Mouse (Mus musculus) hindbrain, embryonic 10.5 days (tissue): ENCODE results near the gene Pqlc3. TPM values are rescaled to one million over a fixed set of nuclear protein-coding genes. Genes with fewer than 3 reads are reported as not detected.
A peak's percentile ranks its signal among the peaks of the same experiment; 100 is the strongest.

Experiments
- DNase-seq: peaks from one replicate; pipeline ENCODE4 v3.0.0-alpha.2; 2017; ENCODE audit warnings: low spot score
- H3K27ac ChIP-seq: fragments of 300-500 bp; sonication (generic); 2 replicates; pipeline ENCODE4 v1.5.1; 2016; ENCODE audit warnings: mild to moderate bottlenecking, moderate library complexity
- H3K27me3 ChIP-seq: fragments of 300-500 bp; sonication (generic); 2 replicates; pipeline ENCODE4 v1.6.1; 2016; ENCODE audit warnings: mild to moderate bottlenecking; ENCODE audit not compliant: poor library complexity, insufficient read depth, severe bottlenecking
- H3K36me3 ChIP-seq: fragments of 300-500 bp; sonication (generic); 2 replicates; pipeline ENCODE4 v1.6.1; 2016; ENCODE audit warnings: mild to moderate bottlenecking, moderate library complexity
- H3K4me1 ChIP-seq: fragments of 300-500 bp; sonication (generic); replicated peaks from 2 replicates; pipeline ENCODE4 v1.6.1; 2016; ENCODE audit warnings: mild to moderate bottlenecking
- H3K4me3 ChIP-seq: fragments of 300-500 bp; sonication (generic); 2 replicates; pipeline ENCODE4 v1.5.1; 2016; ENCODE audit warnings: mild to moderate bottlenecking, moderate library complexity
- H3K9me3 ChIP-seq: fragments of 300-500 bp; sonication (generic); 2 replicates; pipeline ENCODE4 v1.6.1; 2016; ENCODE audit warnings: mild to moderate bottlenecking, moderate library complexity
- WGBS: fragments of 180-500 bp; shearing (Covaris S2); methylation state at CpG from one replicate; pipeline ENCODE4 v1.1.7; 2016; 5-methylcytosine and 5-hydroxymethylcytosine counted together
- polyA plus RNA-seq: library from polyadenylated mRNA; unstranded; fragments of >200 nt; fragmentation: Nextera tagmentation; extraction: Ambion mirVana; gene quantifications from 2 replicates; pipeline ENCODE4 v1.2.1, GENCODE M21; 2016

Pqlc3 gene
- polyA plus RNA-seq = 3.6 and 4.2 TPM in 2 replicates

DNA sequence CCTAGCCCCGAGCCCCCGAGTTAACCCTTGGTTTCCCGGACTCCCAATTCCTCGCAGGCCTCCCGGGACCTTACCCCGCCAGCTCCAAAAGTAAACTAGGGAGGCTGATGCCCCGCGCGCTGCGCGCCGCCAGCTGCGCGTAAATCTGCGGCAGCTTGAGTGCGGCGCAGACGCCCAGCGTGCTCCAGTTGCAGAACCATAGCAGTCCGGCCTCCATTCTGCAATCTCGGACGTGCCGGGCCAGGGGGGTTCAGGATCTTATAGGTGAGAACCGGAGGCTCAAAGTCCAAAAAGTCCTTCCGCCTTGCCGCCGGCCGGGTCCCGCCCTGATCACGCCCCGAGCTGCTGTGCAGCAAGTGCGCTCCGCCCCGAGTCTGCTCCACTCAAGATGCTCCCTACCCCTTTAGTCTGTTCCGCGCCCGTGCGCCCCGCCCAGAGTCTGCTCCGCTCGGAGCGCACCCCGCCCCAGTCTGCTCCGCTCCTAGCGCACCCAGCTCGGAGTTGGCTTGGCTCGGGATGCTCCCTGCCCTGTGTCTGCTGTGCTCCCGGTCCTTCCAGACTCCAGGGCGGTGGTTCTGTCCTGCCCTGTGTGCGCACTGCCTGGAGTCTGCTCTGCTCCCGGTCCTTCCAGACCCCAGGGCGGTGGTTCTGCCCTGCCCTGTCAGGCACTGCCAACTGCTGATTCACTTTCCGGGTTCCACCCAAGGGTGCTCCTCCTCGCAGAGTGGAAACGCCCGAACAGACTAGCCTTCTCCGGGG lies at the start of gene Pqlc3:
TSS of gene Pqlc3 (minus strand) at position 670 of the 759 bp plus-strand sequence.
- DNase-seq = peak; percentile 78
- peak within 1 kb of the TSS; percentile 60 for H3K4me3 ChIP-seq
- WGBS = under 1% methylated on average over 57 of the region's 57 CpGs
- no peaks in the 10 kb centered on the region for H3K9me3 ChIP-seq
- peak within 1 kb of the TSS; percentile 54 for H3K27ac ChIP-seq
- H3K4me1 ChIP-seq = peaks cover 22% of the 10 kb centered on the region
- H3K36me3 ChIP-seq = peaks cover 7% of the 10 kb centered on the region
- H3K27me3 ChIP-seq = peaks cover 53% of the 10 kb centered on the region

DNA sequence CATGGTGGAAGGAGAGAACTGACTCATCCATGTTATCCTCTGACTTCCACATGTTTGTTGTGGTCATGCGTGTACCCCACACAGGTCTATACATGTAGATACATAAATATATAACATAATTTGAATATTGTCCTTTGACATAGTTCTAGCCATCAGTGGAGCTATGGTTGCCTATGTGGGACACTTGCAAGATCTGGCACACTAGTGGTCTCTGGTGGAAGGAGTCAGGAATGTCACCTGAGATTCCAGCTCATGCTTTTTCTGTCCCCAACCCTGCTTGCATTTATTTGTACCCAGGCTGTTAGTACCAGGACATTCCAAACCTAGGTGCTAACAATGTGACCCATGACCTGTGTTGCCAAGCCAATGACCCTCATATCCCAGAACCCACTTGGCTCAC lies 49.6 kb upstream of the Pqlc3 start:
- no peaks in the 10 kb centered on the region for H3K9me3 ChIP-seq
- no peak overlapping the region for H3K27ac ChIP-seq
- H3K4me1 ChIP-seq = peaks cover 17% of the 10 kb centered on the region
- no peak for DNase-seq
- H3K36me3 ChIP-seq = no peaks in the 10 kb centered on the region
- peaks cover 5% of the 10 kb centered on the region for H3K27me3 ChIP-seq
- H3K4me3 ChIP-seq = no peak overlapping the region
- WGBS = 93% methylated on average over 1 of the region's 1 CpGs

DNA sequence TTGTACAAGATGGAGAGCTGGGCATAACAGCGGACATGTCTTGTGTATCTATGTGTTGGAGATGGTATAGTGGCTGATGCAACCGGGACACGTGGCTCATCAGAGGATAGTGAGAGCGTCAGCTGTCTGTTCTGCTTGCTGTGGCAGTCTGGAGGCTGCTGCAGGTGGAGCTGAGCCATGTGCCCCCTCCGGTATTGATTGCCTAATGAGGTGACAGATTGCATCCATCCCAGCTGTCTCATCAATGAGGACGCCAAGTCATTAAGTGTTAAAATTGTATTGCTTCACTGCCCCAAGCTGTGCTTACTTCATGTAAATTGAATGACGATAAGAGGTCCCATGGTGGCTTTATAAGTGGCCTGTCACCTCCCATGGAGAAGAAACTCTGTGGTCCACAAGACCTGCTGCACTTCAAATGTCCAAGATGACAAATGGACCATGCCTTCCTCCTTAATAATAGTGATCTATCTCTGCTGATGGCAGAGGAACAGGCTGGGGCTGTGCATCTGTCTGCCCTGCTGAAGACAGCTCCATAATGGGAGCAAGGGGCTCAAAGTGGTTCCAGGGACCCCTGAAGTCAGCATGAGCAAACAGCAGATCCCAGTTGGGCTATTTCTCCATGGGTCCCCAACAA lies 48.9 kb upstream of the Pqlc3 start:
- Histone ChIP-seq H3K27me3 (peaks cover 5% of the 10 kb centered on the region), H3K4me3 (no peak overlapping the region), H3K36me3 (no peaks in the 10 kb centered on the region), H3K27ac (no peak overlapping the region), H3K9me3 (no peaks in the 10 kb centered on the region), H3K4me1 (peaks cover 17% of the 10 kb centered on the region)
- peak; percentile 27 for DNase-seq
- 75% methylated on average over 7 of the region's 7 CpGs for WGBS

DNA sequence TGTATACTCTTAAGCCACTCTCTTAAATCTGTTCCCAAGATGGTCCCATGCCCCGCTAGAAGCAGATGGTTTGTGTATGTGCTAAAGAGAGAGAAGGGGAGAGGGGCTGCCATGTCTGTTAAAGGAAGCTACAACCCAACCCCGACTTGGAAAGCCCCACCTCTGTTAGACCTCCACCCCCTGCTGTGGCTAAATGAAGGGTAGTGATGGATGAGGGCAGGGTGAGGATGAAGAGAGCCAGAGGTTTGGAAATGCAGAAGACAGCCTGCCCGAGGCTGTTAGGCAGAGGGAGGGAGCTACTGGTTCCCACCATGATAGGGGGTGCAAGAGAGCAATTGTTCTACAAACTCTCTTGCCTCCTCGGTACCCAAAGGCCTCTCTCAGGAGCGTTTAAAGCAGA lies 43.1 kb upstream of the Pqlc3 start:
- Histone ChIP-seq H3K9me3 (no peaks in the 10 kb centered on the region), H3K4me3 (no peak overlapping the region), H3K27me3 (no peaks in the 10 kb centered on the region), H3K36me3 (no peaks in the 10 kb centered on the region), H3K27ac (no peak overlapping the region), H3K4me1 (no peaks in the 10 kb centered on the region)
- WGBS = 60% methylated on average over 5 of the region's 5 CpGs
- no peak for DNase-seq

DNA sequence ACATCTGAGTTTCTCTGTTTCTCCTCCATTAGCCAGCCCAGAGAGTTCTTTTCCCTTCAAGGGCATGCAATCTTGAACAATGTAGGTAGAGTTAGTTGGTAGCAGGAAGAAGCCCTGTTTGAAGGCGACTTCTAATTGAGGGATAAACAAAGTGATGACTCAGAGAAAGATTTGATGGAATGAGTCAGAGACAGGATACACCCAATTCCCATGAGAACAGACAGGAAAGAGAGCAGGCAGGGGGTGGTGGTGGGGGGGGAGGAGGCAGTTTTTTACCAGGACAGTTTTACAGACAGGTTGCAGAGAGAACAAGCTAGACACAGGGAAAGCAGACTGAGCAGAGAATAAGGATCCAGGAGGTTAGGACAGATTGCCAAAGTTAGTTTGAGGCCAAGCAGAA lies 40.4 kb upstream of the Pqlc3 start:
- no peaks in the 10 kb centered on the region for H3K27me3 ChIP-seq
- peaks cover 9% of the 10 kb centered on the region for H3K4me1 ChIP-seq
- no peak overlapping the region for H3K27ac ChIP-seq
- no peak overlapping the region for H3K4me3 ChIP-seq
- no peak for DNase-seq
- no peaks in the 10 kb centered on the region for H3K9me3 ChIP-seq
- no peaks in the 10 kb centered on the region for H3K36me3 ChIP-seq
- WGBS = 54% methylated on average over 1 of the region's 1 CpGs

DNA sequence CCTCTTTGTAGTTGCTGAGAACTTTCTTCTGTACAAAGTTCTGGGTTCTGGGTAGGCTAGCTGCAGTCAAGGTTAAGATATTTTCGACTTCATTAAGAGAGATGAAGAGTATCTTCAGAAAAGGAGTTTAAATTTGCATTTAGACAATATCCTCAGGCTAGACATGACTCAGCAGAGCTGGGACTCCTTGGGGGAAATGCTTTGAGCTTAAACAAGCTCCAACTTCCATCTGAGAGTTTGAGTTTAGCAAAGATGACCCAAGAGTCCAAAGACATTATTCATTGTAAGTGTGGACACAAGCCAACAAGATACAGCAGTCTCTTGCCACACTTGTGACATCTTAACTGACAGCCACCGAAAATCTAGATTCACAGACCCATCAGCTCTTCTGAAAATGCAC lies 39.2 kb upstream of the Pqlc3 start:
- no peaks in the 10 kb centered on the region for H3K9me3 ChIP-seq
- DNase-seq = no peak
- H3K4me1 ChIP-seq = peaks cover 9% of the 10 kb centered on the region
- no peaks in the 10 kb centered on the region; the same call in 1 of the 2 replicates for H3K27me3 ChIP-seq
- H3K36me3 ChIP-seq = no peaks in the 10 kb centered on the region
- no peak overlapping the region for H3K27ac ChIP-seq
- H3K4me3 ChIP-seq = no peak overlapping the region
- 83% methylated on average over 2 of the region's 2 CpGs for WGBS

DNA sequence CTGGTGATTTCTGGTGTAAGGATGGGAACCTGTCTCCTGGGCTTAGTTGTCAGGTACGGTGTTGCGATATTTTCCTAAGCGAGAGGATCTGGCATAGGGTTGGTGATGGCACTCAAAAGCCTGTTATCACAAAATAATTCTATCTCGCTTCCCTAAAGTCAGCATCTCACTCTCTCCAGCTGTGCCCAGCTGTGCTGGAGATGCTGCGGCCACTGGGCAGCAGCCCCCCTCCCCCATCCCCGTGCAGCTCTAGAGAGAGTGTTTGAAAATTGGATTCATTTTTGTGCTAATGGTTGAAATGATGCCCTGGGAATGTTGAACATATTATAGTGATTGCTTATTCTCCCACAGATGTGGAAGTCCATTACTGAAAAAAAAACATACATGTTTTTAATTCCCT lies 38.0 kb upstream of the Pqlc3 start:
- Histone ChIP-seq H3K9me3 (no peaks in the 10 kb centered on the region), H3K36me3 (no peaks in the 10 kb centered on the region), H3K27ac (no peak overlapping the region), H3K4me1 (peaks cover 9% of the 10 kb centered on the region), H3K4me3 (no peak overlapping the region), H3K27me3 (no peaks in the 10 kb centered on the region; the same call in 1 of the 2 replicates)
- 83% methylated on average over 6 of the region's 6 CpGs for WGBS
- DNase-seq = no peak

DNA sequence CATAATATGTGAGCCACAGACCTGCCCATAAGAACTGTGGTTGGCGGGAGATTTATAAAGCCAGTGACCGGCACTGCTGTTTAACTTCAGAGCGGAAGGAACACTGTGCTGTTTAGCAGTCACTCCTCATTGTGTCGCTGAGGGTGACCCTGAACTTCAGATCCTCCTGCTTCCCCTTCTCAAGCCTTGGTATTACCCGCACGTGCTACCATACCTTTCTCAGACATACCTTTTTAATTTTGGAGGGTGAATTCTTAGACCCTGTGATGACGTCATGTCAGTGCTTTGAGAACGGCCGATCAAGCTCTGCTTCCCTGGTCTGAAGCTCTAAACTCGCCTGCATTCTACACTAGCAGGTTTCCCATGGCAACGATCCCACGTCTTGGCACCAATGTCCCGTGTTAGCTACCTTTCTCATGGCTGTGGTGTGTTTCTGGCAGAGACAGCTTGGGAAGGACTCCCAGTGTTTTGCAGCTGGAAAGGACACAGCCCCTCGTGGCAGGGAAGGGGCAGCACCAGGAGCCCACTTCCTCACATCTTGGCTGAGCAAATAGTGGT lies 36.9 kb upstream of the Pqlc3 start:
- Histone ChIP-seq H3K9me3 (no peaks in the 10 kb centered on the region), H3K36me3 (no peaks in the 10 kb centered on the region), H3K4me1 (peaks cover 9% of the 10 kb centered on the region), H3K4me3 (no peak overlapping the region), H3K27me3 (no peaks in the 10 kb centered on the region; the same call in 1 of the 2 replicates), H3K27ac (no peak overlapping the region)
- WGBS = 69% methylated on average over 14 of the region's 14 CpGs
- DNase-seq = no peak

DNA sequence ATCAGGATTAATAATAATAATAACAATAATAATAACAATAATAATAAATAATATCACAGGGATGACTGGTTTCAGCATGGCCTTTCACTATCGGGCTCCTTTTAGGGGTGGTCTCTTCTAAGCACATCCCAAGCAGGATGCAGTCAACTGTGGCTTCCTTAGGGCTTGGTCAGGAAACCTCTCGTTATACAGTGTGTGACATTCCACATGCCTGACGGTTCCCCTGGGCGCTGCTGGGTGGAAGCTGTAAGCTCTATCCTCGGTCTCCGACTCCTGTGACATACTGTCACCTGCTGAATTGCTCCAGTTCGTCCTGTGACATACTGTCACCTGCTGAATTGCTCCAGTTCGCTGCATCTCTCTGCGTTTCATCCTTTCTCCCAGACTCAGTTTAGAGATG lies 36.3 kb upstream of the Pqlc3 start:
- H3K36me3 ChIP-seq = no peaks in the 10 kb centered on the region
- peaks cover 9% of the 10 kb centered on the region for H3K4me1 ChIP-seq
- H3K27me3 ChIP-seq = no peaks in the 10 kb centered on the region; the same call in 1 of the 2 replicates
- WGBS = 64% methylated on average over 9 of the region's 9 CpGs
- no peak overlapping the region for H3K4me3 ChIP-seq
- no peaks in the 10 kb centered on the region for H3K9me3 ChIP-seq
- DNase-seq = no peak
- no peak overlapping the region for H3K27ac ChIP-seq

DNA sequence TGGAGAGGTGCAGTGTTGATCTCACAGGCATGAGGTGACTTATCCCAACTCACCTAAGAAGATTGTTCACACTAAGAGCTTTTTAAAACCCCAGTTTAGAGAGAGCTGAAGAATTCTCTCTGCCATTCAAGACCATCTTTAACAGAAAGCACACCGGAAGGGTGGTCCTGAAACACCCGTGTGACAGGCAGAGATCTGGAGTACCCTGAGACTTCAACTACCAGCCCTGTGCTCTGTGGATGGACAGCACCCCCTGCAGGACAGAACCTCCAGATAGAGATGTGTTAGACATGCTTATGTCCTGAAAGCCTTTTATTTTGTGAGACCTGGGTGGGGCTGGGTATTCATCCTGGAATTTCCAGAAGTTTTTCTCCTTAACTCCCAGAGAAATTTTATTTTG lies 34.9 kb upstream of the Pqlc3 start:
- peaks cover 9% of the 10 kb centered on the region for H3K4me1 ChIP-seq
- H3K27ac ChIP-seq = no peak overlapping the region
- no peaks in the 10 kb centered on the region for H3K36me3 ChIP-seq
- WGBS = 74% methylated on average over 2 of the region's 2 CpGs
- no peak overlapping the region for H3K4me3 ChIP-seq
- no peaks in the 10 kb centered on the region for H3K9me3 ChIP-seq
- DNase-seq = no peak
- H3K27me3 ChIP-seq = no peaks in the 10 kb centered on the region; the same call in 1 of the 2 replicates

DNA sequence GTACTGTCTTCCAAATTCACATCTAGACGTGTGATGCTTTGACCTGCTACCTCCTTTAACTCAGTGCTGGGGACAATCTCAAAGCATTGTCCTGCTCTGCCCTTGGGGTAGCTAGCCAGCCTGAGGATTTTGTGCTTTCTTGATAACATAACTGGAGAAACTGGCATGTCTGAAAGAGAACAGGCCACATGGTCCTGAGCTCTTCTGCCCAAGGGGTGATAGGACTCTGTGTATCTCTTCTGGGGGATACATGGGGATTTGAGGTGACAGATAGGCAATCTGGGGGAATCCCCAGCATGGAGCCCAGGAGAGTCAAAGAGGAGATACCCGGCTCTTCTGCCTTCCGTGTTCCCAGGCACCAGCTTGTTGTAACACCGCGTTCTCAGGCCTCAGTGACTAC lies 34.5 kb upstream of the Pqlc3 start:
- 88% methylated on average over 5 of the region's 5 CpGs for WGBS
- DNase-seq = no peak
- H3K27me3 ChIP-seq = no peaks in the 10 kb centered on the region; the same call in 1 of the 2 replicates
- H3K4me1 ChIP-seq = peaks cover 9% of the 10 kb centered on the region
- no peak overlapping the region for H3K27ac ChIP-seq
- no peaks in the 10 kb centered on the region for H3K36me3 ChIP-seq
- no peaks in the 10 kb centered on the region for H3K9me3 ChIP-seq
- H3K4me3 ChIP-seq = no peak overlapping the region

DNA sequence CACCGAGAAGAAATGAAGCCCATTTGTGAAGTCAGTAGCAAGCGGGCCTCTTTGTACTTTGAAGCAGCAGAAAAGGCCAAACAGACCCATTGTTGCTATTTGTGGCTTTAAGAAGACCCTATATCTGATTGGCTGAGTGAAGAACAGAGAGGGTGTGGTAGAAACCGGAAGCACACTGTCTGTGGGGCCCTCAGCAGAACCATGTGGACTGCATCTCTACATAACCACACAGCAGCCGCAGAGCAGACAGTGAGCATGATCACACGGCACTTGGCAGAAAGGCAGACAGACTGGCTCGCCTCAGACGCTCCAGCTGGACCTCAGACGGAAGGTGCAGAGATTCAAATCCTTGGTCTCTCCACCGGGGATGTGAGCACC lies 33.2 kb upstream of the Pqlc3 start:
- Histone ChIP-seq H3K27ac (no peak overlapping the region), H3K36me3 (no peaks in the 10 kb centered on the region), H3K9me3 (0 out of 2 replicates have a peak, but pooled peaks cover 2% of the 10 kb centered on the region), H3K4me3 (no peak overlapping the region), H3K27me3 (no peaks in the 10 kb centered on the region; the same call in 1 of the 2 replicates), H3K4me1 (peaks cover 9% of the 10 kb centered on the region)
- no peak for DNase-seq
- WGBS = 80% methylated on average over 9 of the region's 9 CpGs
